Mouse (Mus musculus): Measurements from ENCODE around the gene C9. TPM values are rescaled to one million over a fixed set of nuclear protein-coding genes. Genes with fewer than 3 reads are reported as not detected.

Gene C9
- total RNA-seq, 2 experiments from 2014 or later, result not detected

- DNase-seq (ENCODE audit: low spot score in 2 of 2), result no peak
- intact Hi-C loops (cut with DNase I), result loop anchor here (2.0 kb wide), 1 partner anchor 50 kb away; no protein-coding TSS in a partner anchor
These were observed 21.9 kb downstream of the C9 start for GRCm38 (mm10) chr15:6466995-6467394.

GRCm38 (mm10) chr15:6468845-6469244 lies 23.7 kb downstream of the C9 start:
- DNase-seq (ENCODE audit: low spot score in 2 of 2), result no peak
- intact Hi-C loops (cut with DNase I), result no loop called here

GRCm38 (mm10) chr15:6469384-6469783 lies 24.3 kb downstream of the C9 start:
- intact Hi-C loops (cut with DNase I), result no loop called here
- no peak for DNase-seq (ENCODE audit: low spot score in 2 of 2)

- intact Hi-C loops (cut with DNase I), result no loop called here
- DNase-seq (ENCODE audit: low spot score in 2 of 2), result no peak
These were observed 38.4 kb downstream of the C9 start for GRCm38 (mm10) chr15:6483561-6483960.

GRCm38 (mm10) chr15:6492386-6492785 lies 47.3 kb downstream of the C9 start:
- no peak for DNase-seq (ENCODE audit: low spot score in 2 of 2)
- intact Hi-C loops (cut with DNase I), result no loop called here

GRCm38 (mm10) chr15:6498396-6499070 lies 53.4 kb downstream of the C9 start:
- intact Hi-C loops (cut with DNase I), result no loop called here
- DNase-seq (ENCODE audit: low spot score in 2 of 2), result no peak

GRCm38 (mm10) chr15:6500787-6501186 lies 55.7 kb downstream of the C9 start:
- DNase-seq (ENCODE audit: low spot score in 2 of 2), result no peak
- intact Hi-C loops (cut with DNase I), result loop anchor here (2.0 kb wide), 1 partner anchor 70 kb away; no protein-coding TSS in a partner anchor

- DNase-seq (ENCODE audit: low spot score in 2 of 2), result peak in 1 of 2 experiments; percentile 24
- intact Hi-C loops (cut with DNase I), result loop anchor here (2.0 kb wide), 1 partner anchor 51 kb away; no protein-coding TSS in a partner anchor
These were observed 72.4 kb downstream of the C9 start for GRCm38 (mm10) chr15:6517525-6517924.

- DNase-seq (ENCODE audit: low spot score in 2 of 2), result peak in 1 of 2 experiments; percentile 37
- intact Hi-C loops (cut with DNase I), result no loop called here
These were observed 74.5 kb downstream of the C9 start for GRCm38 (mm10) chr15:6519417-6520255.

- intact Hi-C loops (cut with DNase I), result no loop called here
- DNase-seq (ENCODE audit: low spot score in 2 of 2), result no peak
These were observed 75.5 kb downstream of the C9 start for GRCm38 (mm10) chr15:6520505-6521155.

GRCm38 (mm10) chr15:6522653-6523167 lies 77.6 kb downstream of the C9 start, which contains the start of gene Fyb:
Gene Fyb, plus strand, starts transcription at chr15:6522853.
- intact Hi-C loops (cut with DNase I), result no loop called here
- DNase-seq (ENCODE audit: low spot score in 2 of 2), result no peak

GRCm38 (mm10) chr15:6524801-6525200 lies 79.7 kb downstream of the C9 start:
- intact Hi-C loops (cut with DNase I), result no loop called here

GRCm38 (mm10) chr15:6525386-6525785 lies 80.3 kb downstream of the C9 start:
- intact Hi-C loops (cut with DNase I), result no loop called here
- no peak for DNase-seq (ENCODE audit: low spot score in 2 of 2)

More at GRCm38 (mm10) chr15:6524801-6525200, 79.7 kb downstream of the C9 start:
- DNase-seq (ENCODE audit: low spot score in 2 of 2), result no peak

GRCm38 (mm10) chr15:6533858-6534343 lies 88.8 kb downstream of the C9 start:
- intact Hi-C loops (cut with DNase I), result no loop called here
- DNase-seq (ENCODE audit: low spot score in 2 of 2), result no peak

- no peak for DNase-seq (ENCODE audit: low spot score in 2 of 2)
- intact Hi-C loops (cut with DNase I), result no loop called here
These were observed 89.5 kb downstream of the C9 start for GRCm38 (mm10) chr15:6534592-6534991.

GRCm38 (mm10) chr15:6539639-6540338 lies 94.7 kb downstream of the C9 start:
- intact Hi-C loops (cut with DNase I), result no loop called here
- DNase-seq (ENCODE audit: low spot score in 2 of 2), result peak in 1 of 2 experiments; percentile 46
